Mouse (Mus musculus) urinary bladder, postnatal 10 days (tissue): ENCODE measurements around the gene Chpf.
A peak's percentile ranks its signal among the peaks of the same experiment; 100 is the strongest.

ENCODE experiments used
- DNase-seq: peaks from one replicate; pipeline ENCODE4 v3.0.0; 2022; ENCODE audit warnings: low spot score

The Chpf gene

DNA sequence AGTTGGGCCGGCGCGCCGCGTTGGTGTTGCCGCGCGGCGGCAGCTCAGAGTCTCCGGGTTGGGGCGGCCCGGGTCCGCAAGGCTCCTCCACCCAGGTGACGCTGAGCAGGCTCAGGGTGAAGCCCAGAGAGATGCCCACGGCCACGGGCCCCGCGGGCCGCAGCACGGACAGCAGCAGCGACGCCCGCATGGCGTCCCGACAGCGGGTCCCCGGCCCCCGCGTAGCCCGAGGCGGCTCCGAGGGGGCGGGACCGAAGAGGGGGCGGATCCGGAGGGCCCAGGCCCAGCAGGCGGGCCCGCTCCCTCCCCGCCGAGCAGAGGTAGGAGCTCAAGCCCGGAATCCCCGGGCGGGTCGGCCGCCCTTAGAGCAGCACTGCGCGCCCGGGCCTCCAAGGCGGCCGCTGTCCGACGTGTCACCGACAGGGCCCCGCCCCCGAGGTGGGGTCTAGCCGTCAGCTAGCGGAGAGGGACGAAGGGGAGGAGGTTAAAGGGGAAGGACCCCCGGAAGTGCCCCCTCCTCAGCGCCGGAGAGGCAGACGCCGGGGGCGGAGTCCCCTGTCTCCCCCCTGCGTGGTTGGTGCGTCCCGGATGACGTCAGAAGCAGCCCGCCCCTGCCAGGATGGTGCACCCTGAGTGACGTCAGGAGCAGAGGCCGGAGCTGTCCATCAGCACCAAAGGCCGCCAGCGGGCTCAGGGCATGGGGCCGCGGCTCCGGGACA is at the start of gene Chpf, which contains the start of gene Tmem198:
TSS of gene Chpf (minus strand) at position 392 of the 719 bp plus-strand sequence.
TSS of gene Tmem198 (plus strand) at position 617 of the 719 bp plus-strand sequence.
- DNase-seq = peak; percentile 92

DNA sequence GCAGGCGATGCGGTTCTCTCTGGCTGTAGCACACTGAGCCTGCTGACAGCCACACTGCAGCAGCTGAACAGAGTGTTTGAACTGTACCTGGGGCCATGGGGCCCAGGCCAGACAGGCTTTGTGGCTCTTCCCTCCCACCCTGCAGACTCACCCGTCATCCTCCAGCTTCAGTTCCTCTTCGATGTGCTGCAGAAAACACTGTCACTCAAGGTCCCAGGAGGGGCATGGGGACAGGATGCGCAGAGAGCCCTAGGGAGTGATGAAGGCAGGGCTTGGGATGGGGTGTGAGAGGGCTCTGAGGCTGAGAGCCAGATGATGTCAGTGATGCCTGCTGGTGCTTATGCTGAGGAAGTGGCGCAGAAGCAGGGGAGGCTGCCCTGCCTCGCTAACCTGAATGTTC is 45.6 kb upstream of the Chpf start:
- DNase-seq = no peak

DNA sequence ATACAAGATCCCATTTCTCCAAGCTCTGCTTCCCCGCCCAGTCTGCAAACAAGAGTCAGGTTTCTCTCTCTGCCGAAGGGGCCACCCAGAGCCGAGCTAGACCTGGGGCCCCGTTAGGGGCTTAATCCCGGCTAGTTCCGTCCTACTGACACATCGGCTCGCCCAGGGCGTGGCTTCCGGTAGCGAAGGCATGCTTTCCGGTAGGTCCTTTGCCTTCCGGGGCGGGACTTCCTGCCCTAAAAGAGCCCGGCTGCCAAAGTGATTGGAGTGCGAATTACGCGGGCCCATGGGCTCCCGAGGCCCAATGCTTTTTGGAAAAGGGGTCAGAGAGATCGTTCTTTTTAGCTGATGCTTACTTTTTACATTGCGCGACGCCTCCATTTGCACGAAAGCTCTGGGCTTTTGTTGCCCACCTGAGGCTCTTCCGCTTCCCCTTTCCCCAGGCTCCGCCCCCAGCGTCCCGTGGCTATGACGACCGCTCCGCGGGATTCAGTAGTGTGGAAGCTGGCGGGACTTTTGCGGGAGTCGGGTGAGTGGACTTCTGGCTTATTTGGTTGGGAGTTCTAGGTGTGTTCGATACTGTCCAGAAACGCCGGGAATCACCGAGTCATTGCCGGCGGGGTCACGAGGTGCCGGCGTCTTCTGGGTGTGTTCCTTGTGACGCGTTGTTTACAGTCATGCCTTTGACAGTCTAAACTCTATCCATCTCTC is 42.4 kb upstream of the Chpf start, which contains the start of gene Stk11ip:
TSS of gene Stk11ip (plus strand) at position 209 of the 711 bp plus-strand sequence.
- DNase-seq = peak; percentile 77

DNA sequence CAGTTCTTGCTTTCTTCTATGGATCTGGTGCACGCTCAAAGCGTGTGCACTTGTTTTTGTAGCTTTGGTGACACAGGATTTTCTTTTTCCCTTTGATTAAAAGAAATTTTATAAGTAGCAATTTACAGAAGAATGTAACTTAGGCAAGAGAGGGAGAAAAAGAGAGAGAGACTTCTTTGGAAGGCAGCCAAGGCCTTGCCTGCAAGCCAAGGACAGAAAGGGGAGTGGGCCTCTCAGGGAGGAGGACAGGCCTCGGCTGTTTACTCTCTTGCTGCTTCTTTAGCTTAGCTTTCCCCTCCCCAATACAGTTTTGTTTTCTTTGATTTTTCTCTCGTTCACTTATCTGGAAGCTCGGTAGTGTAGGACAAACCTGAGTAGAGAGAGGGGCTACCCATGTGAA is 40.5 kb upstream of the Chpf start:
- DNase-seq = no peak

DNA sequence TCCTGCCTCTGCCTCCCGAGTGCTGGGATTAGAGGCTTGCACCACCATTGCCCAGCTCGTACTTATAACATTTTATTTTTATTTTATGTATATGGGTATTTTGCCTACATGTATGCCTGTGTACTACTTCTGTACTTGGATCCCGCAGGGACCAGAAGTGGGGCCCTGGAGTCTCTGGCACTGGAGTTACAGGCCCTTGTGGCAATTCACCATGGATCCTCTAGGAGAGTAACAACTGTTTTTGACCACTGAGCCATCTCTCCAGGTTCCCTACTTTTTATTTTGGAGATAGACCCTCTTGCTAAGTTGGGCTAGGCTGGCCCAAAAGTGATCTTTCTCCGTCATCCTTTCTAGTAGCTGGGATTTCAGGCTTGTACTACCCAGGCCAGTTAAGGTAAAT is 39.3 kb upstream of the Chpf start:
- DNase-seq = no peak

DNA sequence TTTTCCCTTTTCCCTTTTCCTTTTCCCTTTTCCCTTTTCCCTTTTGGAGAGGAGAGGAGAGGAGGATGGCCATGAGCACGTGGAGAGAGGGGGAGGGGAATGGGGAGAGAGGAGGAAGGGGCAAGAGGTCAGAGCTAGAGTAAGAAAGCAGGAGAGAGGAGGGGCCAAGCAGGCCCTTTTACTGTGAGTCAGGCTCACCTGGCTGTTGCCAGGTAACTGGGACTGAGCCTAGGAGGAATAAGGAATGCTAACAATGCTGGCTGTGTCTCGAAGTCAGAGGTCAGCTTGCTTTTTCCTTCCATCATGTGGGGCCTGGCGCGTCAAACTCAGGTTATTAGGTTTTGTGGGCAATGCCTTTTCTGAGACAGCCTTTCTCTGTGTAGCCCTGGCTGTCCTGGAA is 38.9 kb upstream of the Chpf start:
- DNase-seq = no peak

DNA sequence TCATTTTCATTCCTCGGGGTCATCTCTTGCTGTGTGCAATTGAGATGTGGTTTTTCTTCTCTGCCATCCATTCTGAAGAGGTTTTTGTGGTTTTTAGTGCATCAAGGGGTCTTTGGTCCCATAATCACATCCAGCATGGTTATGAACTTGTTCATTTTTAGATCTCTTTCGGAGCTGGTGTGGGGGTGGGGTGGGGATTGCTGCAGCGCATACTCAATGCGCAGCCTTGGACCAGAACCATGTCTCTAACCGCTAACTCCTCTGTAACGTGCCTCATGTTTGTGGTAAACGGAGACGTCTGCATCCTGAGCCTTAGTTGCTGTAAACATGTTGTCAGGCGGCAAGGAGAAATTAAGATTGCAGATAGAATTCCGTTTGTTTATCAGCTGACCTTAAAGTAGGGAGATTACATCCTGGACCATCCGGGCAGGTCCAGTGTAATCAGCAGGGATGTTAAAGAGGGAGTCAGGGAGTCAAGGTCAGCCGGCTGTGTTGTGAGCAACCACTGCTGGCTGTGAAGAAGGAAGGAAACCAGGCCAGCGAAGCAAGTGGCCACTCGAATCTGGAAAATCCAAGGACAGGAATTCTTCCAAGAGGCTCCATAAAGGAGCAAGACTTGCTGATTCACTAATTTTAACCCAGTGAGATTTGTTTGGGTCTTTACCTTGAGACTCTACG is 37.7 kb upstream of the Chpf start:
- DNase-seq = no peak

DNA sequence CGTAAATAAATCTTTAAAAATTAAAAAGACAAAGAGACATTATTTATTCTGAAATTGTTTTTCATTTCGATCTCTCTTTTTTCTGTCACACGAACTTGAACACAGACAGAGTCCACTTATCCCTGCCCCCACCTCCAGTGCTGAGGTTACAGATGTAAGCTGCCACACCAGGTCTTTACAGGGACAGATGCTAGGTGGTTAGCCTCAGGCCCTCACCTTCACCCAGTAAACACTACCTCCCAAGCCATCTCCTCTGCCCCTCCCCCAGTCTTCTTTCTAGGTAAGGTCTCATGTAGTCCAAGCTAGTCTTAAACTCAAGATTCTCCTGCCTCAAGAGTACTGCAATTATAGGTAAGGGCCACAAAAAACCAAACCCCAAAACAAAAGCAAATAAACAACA is 33.4 kb upstream of the Chpf start:
- no peak for DNase-seq

DNA sequence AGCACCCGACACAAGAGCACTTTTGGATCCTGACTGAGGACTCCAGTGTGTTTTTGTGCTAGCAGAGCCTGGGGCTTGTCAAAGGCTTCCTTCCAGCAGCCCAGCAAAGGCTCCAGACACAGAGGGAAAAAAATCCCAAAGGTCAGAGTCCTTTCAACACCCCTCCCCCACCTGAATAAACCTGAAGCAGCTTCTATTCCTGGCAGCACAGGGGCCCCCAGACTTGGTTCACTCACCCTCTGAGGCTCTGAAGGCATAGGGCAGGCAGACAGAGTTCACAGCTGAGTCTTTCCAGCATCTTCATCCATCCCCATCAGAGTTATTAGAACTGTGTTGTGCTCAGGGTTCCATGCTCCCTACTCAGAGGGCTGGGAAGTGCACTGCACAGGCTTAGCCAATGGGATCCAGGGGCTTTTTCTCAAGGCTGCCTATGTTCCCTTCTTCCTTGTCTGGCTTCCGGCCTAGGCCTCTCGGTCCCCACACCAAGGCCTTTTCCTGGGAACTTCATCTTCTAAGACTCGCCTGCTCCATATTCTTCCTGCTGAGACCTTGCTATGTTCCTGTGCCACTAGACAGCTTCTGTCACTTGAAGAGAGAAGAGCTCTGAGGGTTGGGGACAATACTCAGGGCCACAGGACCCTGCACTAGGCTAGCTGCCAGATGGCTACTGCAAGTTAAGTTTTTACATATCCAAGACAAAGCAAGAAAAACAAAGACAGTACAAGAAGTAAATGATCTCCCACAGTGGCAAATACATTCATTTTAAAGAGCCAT is 32.5 kb upstream of the Chpf start:
- DNase-seq = no peak

DNA sequence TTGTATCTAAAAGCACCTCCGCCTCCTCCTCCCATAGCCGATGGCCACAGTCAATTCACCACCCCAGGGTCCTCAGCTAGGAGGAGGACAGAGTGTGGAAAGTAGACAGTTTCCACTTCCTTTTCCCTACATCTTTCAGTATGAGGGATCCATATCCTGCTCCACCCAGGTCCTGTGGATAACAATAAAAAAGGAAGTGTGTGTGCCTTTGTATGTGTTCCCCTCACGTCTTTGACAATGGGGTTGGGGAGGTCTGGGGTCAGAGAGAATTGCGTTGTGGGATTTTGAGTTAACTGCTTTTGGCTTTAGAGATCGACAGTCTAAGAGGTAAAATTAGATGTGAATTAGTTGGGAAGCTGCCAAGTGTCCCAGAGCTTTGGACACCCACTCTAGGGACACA is 31.0 kb upstream of the Chpf start:
- DNase-seq = no peak

DNA sequence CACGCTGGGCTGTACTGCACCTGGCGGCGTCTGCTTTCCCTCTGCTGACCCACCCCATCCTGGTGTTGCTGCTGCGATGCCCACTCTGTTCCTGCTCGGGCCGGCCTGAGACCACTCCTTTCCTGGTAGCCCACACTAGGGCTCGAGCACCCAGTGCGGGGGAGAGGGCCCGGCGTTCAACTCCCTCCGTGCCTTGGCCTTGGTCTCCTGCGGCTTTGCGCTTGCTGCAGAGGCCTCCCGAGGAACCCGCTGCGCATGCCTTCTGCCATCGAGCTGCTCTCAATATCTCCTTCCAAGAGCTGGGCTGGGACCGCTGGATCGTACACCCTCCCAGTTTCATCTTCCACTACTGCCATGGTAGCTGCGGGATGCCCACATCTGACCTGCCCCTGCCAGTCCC is 30.5 kb upstream of the Chpf start:
- no peak for DNase-seq

DNA sequence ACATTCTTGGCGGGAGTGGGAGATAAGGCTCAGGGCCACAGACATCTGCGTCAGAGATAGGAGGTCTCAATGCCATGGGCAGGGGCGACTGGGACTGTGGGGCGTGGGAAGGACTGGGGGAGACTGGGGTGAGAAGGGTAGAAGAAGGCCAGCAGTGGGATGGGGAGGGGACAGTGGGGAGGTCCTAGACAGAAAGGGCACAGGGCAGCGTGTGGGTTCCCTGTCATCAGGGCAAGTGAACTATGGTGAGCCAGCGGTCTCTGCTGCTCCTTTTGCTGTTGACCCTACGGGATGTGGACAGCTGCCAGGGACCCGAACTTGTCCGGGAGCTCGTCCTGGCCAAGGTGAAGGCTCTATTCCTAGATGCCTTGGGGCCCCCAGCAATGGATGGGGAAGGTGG is 27.9 kb upstream of the Chpf start, which contains the start of gene Inha:
TSS of gene Inha (plus strand) at position 72 of the 400 bp plus-strand sequence.
- DNase-seq = no peak

DNA sequence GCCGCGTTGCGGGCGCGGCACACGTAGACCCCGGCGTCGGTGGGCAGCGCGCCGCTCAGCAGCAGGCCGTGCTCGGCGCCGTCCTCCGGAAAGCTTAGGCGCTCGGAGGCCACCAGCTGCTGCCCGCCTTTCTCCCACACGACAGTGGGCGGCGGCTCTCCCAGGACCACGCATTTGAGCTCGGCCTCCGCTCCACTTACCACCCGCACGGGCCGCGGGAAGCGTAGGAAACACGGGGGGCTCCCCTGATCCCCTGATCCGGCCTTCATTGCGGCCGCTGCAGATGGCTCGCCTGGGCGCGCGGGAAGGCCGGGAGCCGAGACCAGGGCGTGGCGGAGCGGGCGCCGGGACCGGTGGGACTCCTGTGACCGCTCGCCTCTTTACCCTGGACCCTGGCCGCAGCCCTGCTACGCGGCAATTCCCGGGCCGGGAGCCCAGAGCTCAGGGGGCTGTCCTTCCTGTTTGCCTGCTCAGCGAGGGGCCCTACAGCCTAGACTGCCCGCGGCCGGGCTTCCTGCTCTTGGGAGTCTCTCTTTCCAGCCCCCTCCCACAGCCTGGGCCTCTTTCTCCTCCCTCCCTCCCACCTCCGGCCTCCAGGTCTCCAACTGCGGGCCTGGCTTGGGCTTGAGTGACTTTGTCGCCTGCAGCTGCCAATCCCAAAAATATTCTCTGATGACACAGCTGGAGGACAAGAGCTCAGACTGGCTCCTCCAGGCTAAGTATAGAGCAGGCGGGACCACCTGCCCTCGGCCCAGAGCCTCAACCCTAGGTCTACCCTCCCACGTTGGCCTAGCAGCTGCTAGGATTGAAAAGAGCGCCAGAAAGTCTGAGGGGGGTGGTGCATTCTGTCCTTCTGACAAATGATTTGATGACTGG is 27.1 kb upstream of the Chpf start, which contains the start of gene Obsl1:
TSS of gene Obsl1 (minus strand) at position 497 of the 876 bp plus-strand sequence.
- DNase-seq = no peak

DNA sequence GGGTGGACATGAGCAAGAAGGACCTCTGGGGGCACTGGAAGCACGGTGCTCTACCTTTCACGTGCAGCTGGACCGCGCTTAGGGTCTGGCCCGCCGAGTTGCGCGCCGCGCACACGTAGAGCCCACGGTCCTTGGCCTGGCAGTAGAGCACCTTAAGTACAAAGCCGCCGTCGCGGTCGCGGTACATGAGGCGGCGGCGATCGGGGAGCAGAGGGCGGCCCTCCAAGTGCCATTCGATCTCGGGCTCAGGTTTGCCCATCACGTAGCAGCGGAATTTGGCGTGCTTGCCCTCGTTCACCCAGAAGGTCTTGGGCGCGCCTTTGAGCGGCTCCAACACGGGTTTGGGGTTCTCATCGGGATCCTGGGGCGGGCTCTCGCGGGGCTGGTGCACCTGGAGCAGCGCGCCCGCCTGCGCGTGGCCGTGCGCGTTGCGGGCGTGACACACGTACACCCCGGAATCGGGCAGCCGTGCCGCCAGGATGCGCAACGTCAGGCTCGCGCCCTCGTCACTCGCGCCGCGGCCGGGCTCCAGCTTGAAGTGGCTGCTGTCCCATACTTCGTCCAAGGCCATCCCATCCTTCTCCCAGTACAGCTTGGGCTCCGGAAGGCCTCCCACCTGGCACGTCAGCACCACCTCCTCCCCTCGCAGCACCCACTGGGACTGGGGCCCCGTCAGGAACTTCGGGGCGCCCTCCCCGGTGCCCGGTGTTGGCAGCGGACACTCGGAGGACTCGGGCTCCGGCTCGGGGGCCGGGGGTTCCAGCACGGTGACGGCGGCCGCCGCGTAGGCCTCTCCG is 26.2 kb upstream of the Chpf start:
- DNase-seq = no peak

DNA sequence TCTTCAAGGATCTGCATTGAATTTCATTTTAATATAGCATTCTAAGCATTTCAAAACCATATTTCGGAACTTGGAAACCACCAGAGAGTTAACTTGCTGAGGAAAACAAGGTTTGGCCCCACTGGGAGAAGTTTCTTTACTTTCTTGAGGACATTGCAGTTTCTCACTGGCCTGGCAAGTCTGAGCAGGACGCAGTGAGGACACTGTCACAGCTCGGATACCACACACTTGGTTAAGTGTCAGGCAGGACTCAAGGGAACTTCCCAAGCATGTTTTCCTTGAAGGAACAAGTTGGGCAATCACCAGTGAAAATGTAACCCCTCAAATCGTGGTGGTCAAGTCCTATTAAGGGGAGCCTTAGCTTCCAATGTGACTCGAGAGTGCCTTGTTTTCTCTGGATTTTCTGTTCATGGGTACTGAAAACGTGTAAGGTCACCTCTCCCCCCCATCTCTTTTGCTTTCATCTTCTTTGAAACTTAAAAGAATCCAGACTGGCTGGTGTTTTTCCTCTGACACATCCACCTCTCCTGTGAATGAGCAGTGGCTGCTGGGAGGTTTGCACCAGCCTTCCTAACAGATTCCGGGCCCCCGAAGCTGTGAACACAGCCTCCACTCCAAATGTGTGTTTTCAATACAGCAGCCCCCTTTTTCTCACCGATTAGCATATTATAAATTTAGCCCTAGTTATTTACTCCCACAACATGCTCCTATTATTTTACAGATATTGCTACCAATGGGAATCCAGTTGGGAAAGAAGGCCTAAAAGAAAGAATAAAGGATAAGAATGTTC is 25.3 kb upstream of the Chpf start:
- DNase-seq = no peak

DNA sequence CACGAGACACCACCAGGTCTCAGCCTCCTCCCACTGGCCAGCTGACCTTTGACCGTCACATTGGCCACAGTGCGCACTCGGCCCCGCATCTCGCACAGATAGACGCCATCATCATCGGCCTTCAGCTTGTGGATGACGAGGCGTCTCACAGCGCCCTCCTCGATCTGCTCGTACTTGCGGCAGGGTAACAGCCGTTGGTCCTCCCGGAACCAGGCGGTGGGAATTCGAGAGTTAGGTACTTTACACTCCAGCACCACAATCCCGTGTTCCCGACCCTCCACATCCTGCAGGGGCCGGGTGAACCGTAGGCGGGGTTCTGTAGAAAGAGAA is 24.5 kb upstream of the Chpf start:
- DNase-seq = no peak

DNA sequence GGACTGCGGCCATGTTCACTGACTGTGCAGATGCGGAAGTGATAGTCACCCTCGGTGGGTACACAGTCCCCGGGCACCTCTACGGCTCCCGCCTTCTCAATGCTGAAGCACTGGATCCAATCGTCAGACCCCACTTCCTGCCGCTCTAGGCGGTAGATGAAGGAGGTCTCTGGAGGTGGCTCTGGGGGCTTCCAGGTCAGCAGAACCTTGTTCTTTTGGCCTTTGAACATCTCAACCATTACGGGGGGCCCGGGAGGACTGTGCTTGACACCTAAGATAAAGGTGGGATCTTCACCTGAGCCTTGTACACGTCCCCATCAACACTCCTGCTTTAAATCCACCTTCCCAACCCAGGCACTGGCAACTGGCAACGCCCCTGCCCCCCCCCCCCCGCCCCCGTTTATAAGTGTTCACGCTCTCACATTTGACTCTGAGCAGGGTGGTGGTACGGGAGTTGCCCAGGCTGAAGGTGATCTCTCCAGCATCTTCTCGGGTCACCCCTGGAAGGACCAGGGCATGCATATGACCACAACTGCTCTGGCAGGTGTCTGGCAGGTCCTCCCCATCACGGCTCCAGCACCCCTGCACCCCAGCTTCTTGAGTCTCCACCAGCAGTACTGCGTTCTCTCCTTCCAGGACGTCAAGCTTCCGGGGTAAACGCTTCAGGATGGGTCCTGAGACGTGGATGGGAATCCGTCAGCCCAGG is 24.0 kb upstream of the Chpf start:
- no peak for DNase-seq

DNA sequence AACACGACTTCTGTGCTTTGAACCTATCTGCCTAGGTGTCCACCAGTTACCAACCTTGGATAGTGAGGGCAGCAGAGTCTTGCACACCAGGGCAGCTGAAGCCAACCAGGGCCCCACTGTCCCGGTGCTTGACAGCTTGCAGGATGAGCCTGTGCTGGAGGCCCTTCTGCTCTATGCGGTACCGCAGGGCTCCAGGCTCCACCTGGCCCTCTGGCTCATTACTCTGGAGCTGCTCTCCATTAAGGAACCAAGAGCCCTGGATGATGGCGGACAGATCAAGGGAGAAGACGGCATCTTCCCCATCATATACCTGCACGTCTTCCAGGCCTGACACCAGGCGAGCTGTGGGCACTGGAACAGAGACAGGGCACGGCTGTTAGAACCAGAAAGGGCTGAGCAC is 22.8 kb upstream of the Chpf start:
- DNase-seq = no peak

DNA sequence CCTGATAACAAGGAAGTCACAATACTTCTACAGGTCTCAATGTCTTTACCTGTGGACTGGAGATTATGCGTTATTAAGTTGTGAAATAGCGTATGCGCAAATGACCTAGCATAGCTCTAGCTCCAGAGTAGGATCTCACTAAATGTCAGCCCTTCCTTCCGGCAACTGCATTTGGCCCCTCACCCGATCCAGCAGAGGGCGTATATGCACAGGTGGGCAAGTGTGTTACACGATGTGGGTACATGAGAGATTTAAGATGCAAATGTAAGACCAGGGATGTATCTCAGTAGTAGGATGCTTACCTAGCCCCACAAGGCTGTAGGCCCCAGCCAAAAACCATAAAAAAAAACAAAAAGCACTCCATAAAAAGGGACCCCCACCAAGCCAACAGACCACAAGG is 20.3 kb upstream of the Chpf start:
- no peak for DNase-seq
